Mouse (Mus musculus) limb, embryonic 12.5 days (tissue): ENCODE data around the gene Egln1. TPM values are rescaled to one million over a fixed set of nuclear protein-coding genes. Genes with fewer than 3 reads are reported as not detected.

Experiments
- ATAC-seq: fragments of 200-750 bp; cut with Nextera tagmentation; 2 replicates; pipeline ENCODE4 v1.8.0; 2017; ENCODE audit warnings: low read depth, moderate TSS enrichment; ENCODE audit not compliant: insufficient number of reproducible peaks, insufficient read depth, low FRiP score, low TSS enrichment
- H3K27ac ChIP-seq: fragments of 300-500 bp; sonication (generic); 2 replicates; pipeline ENCODE4 v1.5.1; 2016; ENCODE audit warnings: mild to moderate bottlenecking, moderate library complexity
- H3K27me3 ChIP-seq: fragments of 300-500 bp; sonication (generic); 2 replicates; pipeline ENCODE4 v1.6.1; 2016; ENCODE audit warnings: mild to moderate bottlenecking, moderate library complexity
- H3K36me3 ChIP-seq: fragments of 300-500 bp; sonication (generic); 2 replicates; pipeline ENCODE4 v1.6.1; 2016; ENCODE audit warnings: mild to moderate bottlenecking, moderate library complexity
- H3K4me1 ChIP-seq: fragments of 300-500 bp; sonication (generic); replicated peaks from 2 replicates; pipeline ENCODE4 v1.6.1; 2016
- H3K4me2 ChIP-seq: fragments of 300-500 bp; sonication (generic); 2 replicates; pipeline ENCODE4 v1.6.1; 2016; ENCODE audit warnings: mild to moderate bottlenecking, moderate library complexity
- H3K4me3 ChIP-seq: fragments of 300-500 bp; sonication (generic); replicated peaks from 2 replicates; pipeline ENCODE4 v1.5.1; 2016; ENCODE audit warnings: mild to moderate bottlenecking
- H3K9ac ChIP-seq: fragments of 300-500 bp; sonication (generic); replicated peaks from 2 replicates; pipeline ENCODE4 v1.6.1; 2016; ENCODE audit warnings: mild to moderate bottlenecking, moderate library complexity
- H3K9me3 ChIP-seq: fragments of 300-500 bp; sonication (generic); 2 replicates; pipeline ENCODE4 v1.6.1; 2016; ENCODE audit warnings: mild to moderate bottlenecking, moderate library complexity
- WGBS: fragments of 180-500 bp; shearing (Covaris S2); methylation state at CpG from one replicate; pipeline ENCODE4 v1.1.7; 2016; 5-methylcytosine and 5-hydroxymethylcytosine counted together
- polyA plus RNA-seq: library from polyadenylated mRNA; unstranded; fragments of >200 nt; fragmentation: Nextera tagmentation; extraction: Ambion mirVana; gene quantifications from 2 replicates; pipeline ENCODE4 v1.2.1, GENCODE M21; 2016

The Egln1 gene
- polyA plus RNA-seq, 1 experiment from 2014 or later: 13.0 TPM

- Histone ChIP-seq H3K9me3 (0 out of 2 replicates have a peak, but pooled peaks cover 4% of the 10 kb centered on the region), H3K27ac (no peak overlapping the region), H3K36me3 (peaks cover 15% of the 10 kb centered on the region; the same call in 1 of the 2 replicates), H3K4me1 (peaks cover 7% of the 10 kb centered on the region), H3K27me3 (no peaks in the 10 kb centered on the region), H3K4me2 (no peak overlapping the region), H3K4me3 (no peak overlapping the region), H3K9ac (no peak overlapping the region)
- WGBS: 79% methylated on average over 14 of the region's 14 CpGs
- ATAC-seq: no peak
Measured at GRCm38 (mm10) chr8:124925544-124926266, 23.4 kb downstream of the Egln1 start.

GRCm38 (mm10) chr8:124923971-124924652 is 25.0 kb downstream of the Egln1 start:
- Histone ChIP-seq H3K27ac (no peak overlapping the region), H3K9me3 (no peaks in the 10 kb centered on the region), H3K4me2 (no peak overlapping the region), H3K27me3 (no peaks in the 10 kb centered on the region), H3K9ac (no peak overlapping the region), H3K4me1 (peaks cover 7% of the 10 kb centered on the region), H3K36me3 (peaks cover 15% of the 10 kb centered on the region; the same call in 1 of the 2 replicates), H3K4me3 (no peak overlapping the region)
- 83% methylated on average over 15 of the region's 15 CpGs for WGBS
- ATAC-seq: no peak

- Histone ChIP-seq H3K4me1 (peaks cover 7% of the 10 kb centered on the region), H3K36me3 (peaks cover 14% of the 10 kb centered on the region; the same call in 1 of the 2 replicates), H3K4me2 (no peak overlapping the region), H3K4me3 (no peak overlapping the region), H3K27ac (no peak overlapping the region), H3K9ac (no peak overlapping the region), H3K9me3 (no peaks in the 10 kb centered on the region), H3K27me3 (no peaks in the 10 kb centered on the region)
- WGBS: 85% methylated on average over 11 of the region's 11 CpGs
- ATAC-seq: no peak
Measured at GRCm38 (mm10) chr8:124922490-124923089, 26.5 kb downstream of the Egln1 start.

GRCm38 (mm10) chr8:124921369-124922279 is 27.5 kb downstream of the Egln1 start:
- no peak overlapping the region for H3K4me3 ChIP-seq
- H3K9me3 ChIP-seq: no peaks in the 10 kb centered on the region
- no peak overlapping the region for H3K4me2 ChIP-seq
- no peak overlapping the region for H3K9ac ChIP-seq
- H3K36me3 ChIP-seq: 0 out of 2 replicates have a peak, but pooled peaks cover 6% of the 10 kb centered on the region
- ATAC-seq: no peak
- H3K27ac ChIP-seq: no peak overlapping the region
- H3K27me3 ChIP-seq: no peaks in the 10 kb centered on the region
- 84% methylated on average over 18 of the region's 18 CpGs for WGBS
- H3K4me1 ChIP-seq: peaks cover 7% of the 10 kb centered on the region

- ATAC-seq: no peak
Measured at GRCm38 (mm10) chr8:124917741-124918484, 31.2 kb downstream of the Egln1 start.

GRCm38 (mm10) chr8:124914061-124914460 is 35.1 kb downstream of the Egln1 start:
- ATAC-seq: no peak
- H3K9ac ChIP-seq: no peak overlapping the region
- H3K36me3 ChIP-seq: peaks cover 65% of the 10 kb centered on the region
- WGBS: 96% methylated on average over 5 of the region's 5 CpGs
- no peaks in the 10 kb centered on the region for H3K9me3 ChIP-seq
- no peak overlapping the region for H3K27ac ChIP-seq
- no peak overlapping the region for H3K4me2 ChIP-seq
- no peaks in the 10 kb centered on the region for H3K27me3 ChIP-seq
- H3K4me1 ChIP-seq: no peaks in the 10 kb centered on the region
- no peak overlapping the region for H3K4me3 ChIP-seq

More at GRCm38 (mm10) chr8:124917741-124918484, 31.2 kb downstream of the Egln1 start:
- no peak overlapping the region for H3K9ac ChIP-seq
- no peak overlapping the region for H3K4me2 ChIP-seq
- no peak overlapping the region for H3K4me3 ChIP-seq
- no peaks in the 10 kb centered on the region for H3K9me3 ChIP-seq
- peaks cover 7% of the 10 kb centered on the region for H3K4me1 ChIP-seq
- 83% methylated on average over 18 of the region's 18 CpGs for WGBS
- H3K27me3 ChIP-seq: no peaks in the 10 kb centered on the region
- peaks cover 27% of the 10 kb centered on the region for H3K36me3 ChIP-seq
- H3K27ac ChIP-seq: no peak overlapping the region

- Histone ChIP-seq H3K9me3 (no peaks in the 10 kb centered on the region), H3K4me2 (no peak overlapping the region), H3K27me3 (no peaks in the 10 kb centered on the region), H3K4me3 (no peak overlapping the region), H3K4me1 (no peaks in the 10 kb centered on the region), H3K27ac (no peak overlapping the region), H3K9ac (no peak overlapping the region), H3K36me3 (peaks cover 83% of the 10 kb centered on the region)
- 78% methylated on average over 17 of the region's 17 CpGs for WGBS
- ATAC-seq: no peak
Measured at GRCm38 (mm10) chr8:124911938-124912872, 36.9 kb downstream of the Egln1 start.

GRCm38 (mm10) chr8:124910349-124910748 is 38.8 kb downstream of the Egln1 start:
- no peaks in the 10 kb centered on the region for H3K9me3 ChIP-seq
- no peaks in the 10 kb centered on the region for H3K4me1 ChIP-seq
- no peak overlapping the region for H3K27ac ChIP-seq
- no peak overlapping the region for H3K4me3 ChIP-seq
- ATAC-seq: no peak
- H3K36me3 ChIP-seq: peaks cover 99% of the 10 kb centered on the region
- H3K9ac ChIP-seq: no peak overlapping the region
- no peaks in the 10 kb centered on the region for H3K27me3 ChIP-seq
- H3K4me2 ChIP-seq: no peak overlapping the region
- 86% methylated on average over 10 of the region's 10 CpGs for WGBS

- H3K4me3 ChIP-seq: no peak overlapping the region
- no peak for ATAC-seq
- 90% methylated on average over 16 of the region's 16 CpGs for WGBS
- H3K27ac ChIP-seq: no peak overlapping the region
- no peaks in the 10 kb centered on the region for H3K27me3 ChIP-seq
- H3K9ac ChIP-seq: no peak overlapping the region
- H3K4me2 ChIP-seq: no peak overlapping the region
- peaks cover 98% of the 10 kb centered on the region for H3K36me3 ChIP-seq
- H3K4me1 ChIP-seq: no peaks in the 10 kb centered on the region
- H3K9me3 ChIP-seq: no peaks in the 10 kb centered on the region
Measured at GRCm38 (mm10) chr8:124909936-124910335, 39.2 kb downstream of the Egln1 start.
